Mouse (Mus musculus) ZHBTc4 (cell line): Measurements from ENCODE around the gene Prcc.

Experiments used
- DNase-seq: peaks from one replicate; pipeline ENCODE4 v3.0.0-alpha.2; 2011; ENCODE audit warnings: low read depth, low spot score

Prcc gene

DNA sequence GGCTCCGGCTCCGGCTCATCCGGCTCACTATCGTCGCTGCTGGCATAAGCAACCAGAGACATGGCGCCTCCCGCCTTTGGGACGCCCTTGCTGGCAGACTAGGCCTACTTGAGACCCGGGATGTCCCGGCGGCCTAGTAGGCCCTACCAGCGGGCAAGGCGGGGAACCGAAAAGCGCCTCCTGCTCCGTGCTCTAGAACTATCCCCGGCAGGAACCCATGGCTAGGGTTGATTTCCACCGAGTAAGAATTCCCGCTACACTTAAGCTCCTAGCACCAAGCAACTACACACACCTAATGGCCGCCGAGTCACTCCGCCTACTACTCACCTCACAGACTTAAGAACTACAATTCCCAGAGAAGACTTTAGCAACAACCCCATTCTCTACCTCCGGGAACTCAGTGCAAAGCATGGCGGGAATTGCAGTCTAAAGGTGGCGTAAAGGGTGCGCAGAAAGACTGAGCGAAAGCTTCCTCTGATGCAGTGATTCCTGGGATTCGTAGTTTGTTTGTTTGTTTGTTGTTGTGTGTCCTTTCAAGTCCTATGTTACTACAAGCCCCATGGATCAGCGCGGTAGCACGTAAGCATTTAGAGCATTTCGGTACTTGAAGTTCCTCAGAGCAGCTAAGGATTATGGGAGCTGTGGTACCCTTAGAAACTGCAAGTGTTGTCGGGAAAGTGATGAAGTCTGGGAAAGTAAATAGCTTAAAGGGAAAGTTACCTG, at the start of gene Prcc:
Gene Prcc (minus strand): TSS at position 328 of the 723 bp plus-strand sequence.
- peak; percentile 99 for DNase-seq

DNA sequence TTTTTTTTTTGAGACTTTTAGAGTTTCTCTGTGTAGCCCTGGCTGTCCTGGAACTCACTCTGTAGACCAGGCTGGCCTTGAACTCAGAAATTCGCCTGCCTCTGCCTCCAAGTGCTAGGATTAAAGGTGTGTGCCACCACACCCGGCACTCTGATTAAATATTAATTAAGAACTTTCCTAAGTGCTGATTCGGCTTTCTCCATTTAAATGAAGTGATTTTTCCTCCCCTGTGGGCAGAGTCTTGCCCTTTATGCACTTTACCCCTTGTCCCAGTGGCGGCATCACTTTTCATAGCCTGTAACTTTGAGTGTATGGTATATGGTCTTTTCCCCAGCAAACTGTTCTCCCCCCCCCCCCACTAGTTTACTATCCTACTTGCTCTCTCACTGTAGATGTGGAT, 49.8 kb upstream of the Prcc start:
- DNase-seq, result no peak

DNA sequence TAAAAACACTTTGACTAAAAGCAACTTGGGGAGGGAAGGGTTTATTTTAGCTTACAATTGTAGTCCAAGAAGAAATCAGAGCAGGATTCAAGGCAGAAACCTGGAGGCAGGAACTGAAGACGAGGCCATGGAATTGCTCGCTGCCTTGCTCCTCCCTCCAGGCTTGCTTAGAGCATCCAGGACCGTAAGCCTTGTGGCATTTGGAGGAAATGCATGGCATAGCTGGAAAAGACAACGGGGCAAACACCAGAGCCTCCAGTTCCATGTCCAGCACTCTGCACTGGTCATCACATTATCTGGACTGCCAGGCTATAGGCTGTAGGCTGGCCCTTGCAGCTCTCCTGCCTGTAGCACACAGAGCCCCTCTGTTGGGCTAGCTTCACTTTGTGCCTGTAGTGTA, 49.1 kb upstream of the Prcc start:
- peak; percentile 40 for DNase-seq

DNA sequence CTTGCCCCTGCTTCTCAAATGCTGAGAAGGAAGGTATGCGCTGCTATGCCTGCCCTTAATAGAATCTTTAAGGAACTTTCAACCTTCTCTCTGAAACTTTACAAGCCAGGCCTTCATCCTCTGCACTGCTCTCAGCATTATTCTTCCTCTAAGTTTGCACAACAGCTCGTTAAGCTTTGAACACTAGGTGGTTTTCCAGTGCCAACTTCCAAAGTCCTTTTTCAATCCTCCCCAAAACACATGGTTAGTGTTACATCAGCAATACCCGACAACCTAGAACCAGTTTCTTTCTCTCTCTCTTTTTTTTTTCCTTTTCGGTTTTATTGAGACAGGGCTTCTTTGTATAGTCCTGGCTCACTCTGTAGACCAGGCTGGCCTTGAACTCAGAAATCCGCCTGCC, 48.6 kb upstream of the Prcc start:
- DNase-seq, result no peak

DNA sequence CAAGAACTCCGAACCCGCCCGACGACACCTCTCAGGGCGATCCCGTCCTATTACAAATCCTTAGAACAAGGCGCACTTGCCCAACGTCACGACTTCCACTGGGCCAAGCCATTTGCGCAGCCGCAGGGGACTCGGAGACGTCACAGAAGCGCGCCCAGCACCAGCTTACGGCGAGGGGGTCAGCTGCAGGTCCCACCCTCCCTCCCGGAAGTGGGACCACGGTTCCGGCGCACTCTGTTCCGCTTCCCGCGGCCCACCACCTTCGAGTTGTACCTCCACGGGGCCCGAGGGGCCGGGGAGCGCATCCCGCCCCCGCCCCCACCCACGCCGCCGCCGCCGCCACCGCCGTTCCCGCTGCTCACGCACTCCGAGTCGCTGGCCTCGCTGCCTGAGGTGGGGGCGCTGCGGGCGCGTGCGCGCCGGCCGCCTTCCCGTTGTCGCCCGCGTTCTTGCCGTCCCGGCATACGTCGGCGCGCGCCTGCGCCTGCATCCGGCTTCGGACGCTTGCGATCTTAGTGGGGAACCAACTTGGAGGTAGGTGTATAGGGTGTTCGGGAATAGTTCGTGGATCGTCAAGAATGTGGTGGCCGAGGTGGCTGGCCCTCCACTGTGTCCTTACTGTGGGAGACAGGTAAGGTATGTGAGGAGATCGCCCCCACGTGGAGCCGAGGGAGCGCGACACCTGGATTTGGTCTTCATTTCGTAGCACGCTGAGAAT, 44.8 kb upstream of the Prcc start, which contains the start of the genes Isg20l2 and Rrnad1:
Gene Isg20l2 (plus strand): TSS at position 237 of the 718 bp plus-strand sequence.
Gene Rrnad1 (minus strand): TSS at position 640 of the 718 bp plus-strand sequence.
- DNase-seq, result peak; percentile 99

DNA sequence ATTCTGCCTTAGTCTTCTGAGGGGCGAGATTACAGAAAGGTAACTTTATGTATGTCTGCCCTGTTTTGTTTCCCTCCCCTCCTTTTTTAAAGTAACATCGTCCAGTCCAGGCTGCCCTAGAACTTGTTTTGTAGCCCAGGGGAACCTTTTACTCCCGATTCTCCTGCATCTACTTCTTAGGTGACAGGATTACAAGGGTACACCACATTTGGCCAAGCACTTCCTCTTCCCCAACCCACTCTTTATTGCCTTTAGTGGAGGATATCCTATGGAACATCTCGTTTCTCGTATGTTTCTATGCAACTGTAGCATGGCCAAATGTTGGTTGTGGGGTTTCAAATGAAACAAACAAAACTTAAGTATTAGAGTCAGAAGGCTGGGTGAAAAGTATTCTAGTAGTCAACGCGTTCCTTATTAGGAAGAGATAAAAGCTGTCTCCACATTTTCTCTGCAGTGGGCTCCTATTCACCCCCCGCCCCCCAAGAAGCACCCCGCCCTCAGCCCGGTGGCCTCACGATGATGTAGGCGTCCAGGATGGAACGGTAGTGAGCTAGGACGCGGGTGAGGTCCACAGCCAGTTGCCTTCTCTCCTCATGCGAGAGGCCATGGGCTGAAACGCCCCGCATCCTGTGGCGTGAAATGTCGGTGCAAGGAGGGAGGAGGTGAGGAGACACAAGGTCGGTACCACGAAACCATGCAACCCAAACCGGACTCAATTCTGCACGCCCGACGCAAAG, 44.1 kb upstream of the Prcc start:
- DNase-seq, result no peak

DNA sequence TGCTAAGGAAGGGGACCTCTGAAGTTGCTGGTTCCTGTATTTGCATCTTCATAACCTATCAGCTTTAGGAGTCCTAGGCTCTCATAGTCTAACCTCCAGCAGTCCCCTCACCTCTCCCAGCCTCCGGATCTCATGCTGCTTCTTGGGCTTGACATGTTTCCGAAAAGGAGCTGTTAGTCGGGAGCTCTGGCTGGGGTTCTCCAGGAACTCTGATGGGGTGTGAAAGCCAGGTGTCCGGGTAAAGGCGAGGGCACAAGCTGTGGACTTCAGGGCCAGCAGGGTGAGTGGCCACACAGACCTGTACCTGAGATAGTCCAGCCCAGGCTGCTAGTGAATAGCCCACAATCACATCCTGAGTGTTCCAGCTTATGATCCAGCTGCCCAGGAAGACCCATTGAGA, 42.0 kb upstream of the Prcc start:
- DNase-seq, result no peak

DNA sequence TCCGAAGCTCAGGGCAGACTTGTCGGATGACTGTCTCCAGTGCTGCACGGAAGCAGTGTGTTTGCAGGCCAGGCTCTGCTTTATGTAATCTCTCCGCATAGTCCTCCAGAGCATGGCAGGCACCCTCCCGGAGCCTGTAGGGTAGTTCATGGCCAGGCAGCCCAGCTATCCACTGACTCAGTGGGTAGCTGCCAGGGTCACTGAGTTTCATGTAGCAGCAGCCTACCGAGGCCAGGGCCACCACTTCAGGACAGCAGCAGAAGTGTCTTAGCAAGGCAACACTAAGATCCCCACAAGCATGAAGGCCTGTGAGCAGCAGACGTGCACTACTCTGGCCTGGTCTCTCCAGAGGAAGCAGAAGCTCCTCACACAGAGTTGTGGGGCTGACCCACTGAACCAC, 39.6 kb upstream of the Prcc start:
- DNase-seq, result no peak

DNA sequence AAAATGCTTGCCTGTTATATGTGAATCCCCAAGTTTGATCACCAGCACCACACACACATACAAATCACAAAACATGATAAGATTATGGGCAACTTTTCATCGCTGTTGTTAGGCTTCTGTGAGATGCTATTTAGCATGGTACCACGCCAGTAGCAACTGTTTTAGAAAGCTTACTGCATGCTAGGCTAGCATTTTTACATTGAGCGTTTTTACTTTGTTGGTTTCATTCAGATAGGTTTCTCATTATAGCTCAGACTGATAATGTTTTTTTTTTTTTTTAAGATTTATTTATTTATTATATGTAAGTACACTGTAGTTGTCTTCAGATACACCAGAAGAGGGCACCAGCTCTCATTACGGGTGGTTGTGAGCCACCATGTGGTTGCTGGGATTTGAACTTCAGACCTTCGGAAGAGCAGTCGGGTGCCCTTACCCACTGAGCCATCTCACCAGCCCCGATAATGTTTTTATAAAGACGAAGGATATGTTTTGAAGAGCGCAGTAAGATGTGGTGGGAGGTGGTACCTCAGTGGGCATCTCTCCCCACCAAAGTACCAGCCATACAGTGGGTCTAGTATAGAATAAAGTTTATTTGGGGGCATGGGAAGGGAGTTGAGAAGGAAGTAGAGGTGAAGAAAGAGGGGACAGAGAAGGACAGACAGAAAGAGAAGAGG, 35.0 kb upstream of the Prcc start:
- DNase-seq, result no peak

DNA sequence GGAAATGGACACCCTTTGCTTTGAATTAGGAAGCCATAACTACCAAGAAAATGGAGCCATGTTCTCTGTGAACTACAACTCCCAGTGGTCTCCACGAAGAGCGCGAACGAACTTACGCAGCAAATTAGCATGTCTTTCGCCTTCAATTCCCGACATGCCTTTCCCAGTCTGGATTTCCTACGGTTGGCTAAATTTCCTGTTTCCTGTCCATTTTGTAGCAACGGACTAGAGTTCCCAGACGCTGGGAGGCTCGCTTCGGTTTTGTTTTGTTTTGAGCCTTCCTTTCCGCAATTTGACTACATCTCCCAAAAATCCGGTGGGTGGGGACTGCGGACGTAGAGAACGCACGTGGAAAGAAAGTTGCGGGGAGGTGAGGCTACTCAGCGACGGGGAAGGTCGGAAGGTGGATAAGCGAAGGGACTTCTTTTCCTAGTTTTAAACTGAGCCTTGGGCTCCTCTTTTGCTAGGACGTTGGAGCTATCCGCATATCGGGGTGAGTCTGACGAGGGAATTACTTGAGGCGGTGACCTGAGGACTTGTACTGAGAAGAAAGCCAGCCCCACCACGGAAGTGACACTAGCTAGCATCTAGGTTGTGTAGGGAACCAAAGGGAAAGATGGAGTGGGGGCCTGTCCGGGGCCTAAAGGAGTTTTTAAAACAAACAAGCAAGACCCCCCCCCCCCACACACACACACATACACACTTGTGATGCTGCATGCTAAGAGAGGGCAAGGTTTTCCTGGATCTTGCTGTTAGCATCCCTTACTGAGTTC, 34.1 kb upstream of the Prcc start, which contains the start of gene Mrpl24:
Gene Mrpl24 (plus strand): TSS at position 171 of the 773 bp plus-strand sequence.
- DNase-seq, result peak; percentile 95

DNA sequence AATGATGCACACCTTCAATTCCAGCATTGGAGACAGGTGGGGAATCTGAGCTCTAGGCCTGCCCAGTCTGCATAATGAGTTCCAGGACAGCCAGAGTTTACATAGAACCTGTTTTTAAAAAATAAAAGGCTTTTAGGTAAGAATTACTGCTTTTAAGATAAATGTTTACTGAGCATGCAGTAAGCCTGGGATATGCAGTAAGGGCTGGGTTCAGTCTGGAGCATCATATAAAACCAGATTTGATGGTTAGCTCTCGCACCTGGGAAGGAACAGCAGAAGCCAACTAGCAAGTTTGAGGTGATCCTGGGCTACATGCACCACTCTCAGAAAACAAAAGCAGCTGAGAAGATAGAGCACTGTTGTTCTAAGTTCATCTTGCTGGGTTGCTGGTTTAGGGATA, 33.1 kb upstream of the Prcc start:
- no peak for DNase-seq

DNA sequence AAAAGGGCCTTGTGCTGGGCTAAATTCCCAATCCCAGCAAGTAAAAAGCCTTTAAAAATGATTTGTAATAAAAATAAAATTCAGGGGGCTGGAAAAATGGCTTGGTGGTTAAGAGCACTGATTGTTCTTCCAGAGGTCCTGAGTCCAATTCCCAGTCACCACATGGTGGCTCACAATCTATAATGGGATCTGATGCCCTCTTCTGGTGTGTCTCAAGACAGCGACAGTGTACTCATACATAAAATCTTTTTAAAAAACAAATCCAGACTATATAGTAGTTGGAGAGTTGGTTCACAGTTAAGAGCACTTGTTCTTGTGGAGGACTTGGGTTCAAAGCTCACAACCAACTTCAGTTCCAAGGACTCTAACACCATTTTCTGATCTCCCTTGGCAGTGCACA, 31.6 kb upstream of the Prcc start:
- no peak for DNase-seq

DNA sequence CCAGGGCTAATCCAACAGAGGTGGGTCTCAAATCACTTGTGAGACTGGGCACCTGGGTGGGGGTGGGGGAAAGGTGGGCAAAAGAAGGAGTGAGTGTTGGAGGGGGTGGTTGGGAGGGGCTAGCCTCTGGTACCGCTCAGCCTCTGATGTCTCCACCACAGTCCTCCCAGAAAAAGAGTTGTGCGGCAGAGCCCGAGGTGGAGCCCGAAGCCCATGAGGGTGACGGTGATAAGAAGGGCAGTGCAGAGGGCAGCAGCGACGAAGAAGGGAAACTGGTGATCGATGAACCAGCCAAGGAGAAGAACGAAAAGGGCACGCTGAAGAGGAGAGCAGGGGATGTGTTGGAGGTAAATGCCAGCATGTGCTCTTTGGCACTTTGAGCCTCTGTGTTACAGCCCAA, 28.5 kb upstream of the Prcc start:
- no peak for DNase-seq

DNA sequence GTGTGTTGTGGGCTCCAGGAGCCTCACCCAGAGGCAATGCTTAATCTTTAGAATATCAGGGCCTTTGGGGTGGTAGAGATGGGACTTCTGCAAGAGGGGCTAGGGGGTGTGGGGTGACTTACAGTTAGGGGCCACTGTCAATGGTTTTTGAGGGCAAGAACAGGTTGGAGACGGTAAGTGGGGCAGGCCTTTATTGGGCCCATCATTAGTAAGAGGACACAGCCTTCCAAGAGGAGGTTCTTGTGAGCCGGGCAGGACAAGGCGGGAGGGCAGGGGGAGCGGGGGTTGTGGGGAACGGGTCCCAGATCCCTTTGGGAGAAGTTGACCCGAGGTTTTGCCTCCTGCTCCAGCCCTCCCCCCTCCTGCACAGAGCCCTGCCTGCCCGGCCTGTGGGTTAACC, 28.1 kb upstream of the Prcc start:
- no peak for DNase-seq

DNA sequence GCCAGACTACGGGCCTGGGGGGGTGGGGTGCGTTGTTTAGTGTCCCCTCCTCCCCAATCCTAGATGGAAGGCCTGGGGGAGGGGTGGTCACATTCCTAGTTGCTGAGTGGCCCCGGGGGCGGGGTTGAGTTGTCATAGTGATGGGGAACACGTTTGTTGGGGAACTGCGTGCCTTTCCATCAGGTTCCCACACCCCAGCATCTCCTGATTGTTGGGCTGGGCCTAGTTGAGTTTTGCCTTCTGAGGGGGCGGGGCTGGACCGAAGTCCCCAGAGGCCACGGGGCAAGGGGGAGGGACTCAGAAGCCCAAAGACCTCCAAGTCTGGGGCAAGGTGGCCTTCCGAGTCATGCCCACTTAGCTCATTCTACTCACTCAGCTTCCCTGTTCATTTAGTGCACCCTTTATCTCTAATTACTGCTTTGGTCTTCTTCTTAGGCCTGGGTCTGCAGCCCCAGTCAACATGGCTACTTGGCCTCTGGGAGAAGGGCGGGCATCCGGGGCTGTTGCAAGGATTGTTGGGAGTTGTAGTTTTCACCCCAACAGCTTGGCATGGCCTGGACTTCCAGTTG, 25.2 kb upstream of the Prcc start:
- peak; percentile 96 for DNase-seq

DNA sequence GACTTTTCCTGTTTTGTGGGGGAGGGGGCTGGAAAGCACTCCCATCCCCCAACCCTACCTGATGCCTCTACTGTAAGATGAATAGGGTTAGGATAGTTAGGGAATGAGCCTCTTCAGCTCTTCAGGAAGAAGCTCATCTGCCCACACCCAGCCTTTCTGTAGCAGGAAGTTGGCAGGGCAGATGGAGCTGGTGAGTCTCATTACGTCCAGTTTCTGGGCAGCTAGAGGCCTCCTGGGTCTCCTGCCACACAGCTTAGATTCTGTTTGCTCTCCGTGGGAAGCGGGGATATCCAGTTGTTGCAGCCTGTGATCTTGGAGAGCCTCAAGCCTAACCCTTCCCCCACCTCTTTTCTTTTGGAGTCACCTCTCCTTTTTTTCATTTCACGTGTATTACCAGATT, 24.5 kb upstream of the Prcc start:
- no peak for DNase-seq

DNA sequence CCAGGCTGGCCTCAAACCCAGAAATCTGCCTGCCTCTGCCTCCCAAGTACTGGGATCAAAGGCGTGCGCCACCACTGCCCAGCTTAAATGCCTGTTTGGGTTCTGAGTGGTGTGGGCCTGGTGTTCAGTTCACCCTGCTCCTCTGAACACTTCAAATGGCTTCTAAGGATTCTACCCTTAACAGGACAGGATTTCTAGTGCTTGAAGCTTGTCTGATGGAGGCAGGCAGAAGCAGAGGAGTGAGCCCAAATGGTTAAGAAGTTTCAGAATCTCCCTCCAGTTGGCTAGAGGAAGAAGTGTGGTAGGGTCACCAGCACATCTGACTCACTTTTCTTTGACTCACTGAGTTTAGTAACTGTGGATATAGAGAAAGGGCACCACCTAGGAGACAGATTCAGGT, 24.0 kb upstream of the Prcc start:
- DNase-seq, result no peak

DNA sequence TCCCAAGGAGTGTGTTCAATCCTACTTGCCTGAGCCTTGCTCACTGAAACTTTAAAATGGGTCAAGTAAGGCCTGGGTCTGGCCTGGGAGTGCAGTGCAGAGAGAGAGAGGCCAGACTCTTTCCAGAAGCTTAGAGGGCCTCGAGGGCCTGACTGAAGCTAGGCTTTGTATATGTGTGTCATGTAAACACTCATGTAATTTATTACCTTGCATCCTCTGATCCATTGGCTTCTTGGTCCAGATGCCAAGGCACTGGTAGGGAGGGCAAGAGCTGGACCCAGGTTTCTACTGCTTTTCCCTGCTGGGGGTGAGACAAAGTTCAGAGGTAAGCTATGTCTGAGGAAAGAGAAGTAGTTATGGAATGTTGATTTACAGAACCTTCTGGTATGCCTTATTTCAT, 22.5 kb upstream of the Prcc start:
- no peak for DNase-seq

DNA sequence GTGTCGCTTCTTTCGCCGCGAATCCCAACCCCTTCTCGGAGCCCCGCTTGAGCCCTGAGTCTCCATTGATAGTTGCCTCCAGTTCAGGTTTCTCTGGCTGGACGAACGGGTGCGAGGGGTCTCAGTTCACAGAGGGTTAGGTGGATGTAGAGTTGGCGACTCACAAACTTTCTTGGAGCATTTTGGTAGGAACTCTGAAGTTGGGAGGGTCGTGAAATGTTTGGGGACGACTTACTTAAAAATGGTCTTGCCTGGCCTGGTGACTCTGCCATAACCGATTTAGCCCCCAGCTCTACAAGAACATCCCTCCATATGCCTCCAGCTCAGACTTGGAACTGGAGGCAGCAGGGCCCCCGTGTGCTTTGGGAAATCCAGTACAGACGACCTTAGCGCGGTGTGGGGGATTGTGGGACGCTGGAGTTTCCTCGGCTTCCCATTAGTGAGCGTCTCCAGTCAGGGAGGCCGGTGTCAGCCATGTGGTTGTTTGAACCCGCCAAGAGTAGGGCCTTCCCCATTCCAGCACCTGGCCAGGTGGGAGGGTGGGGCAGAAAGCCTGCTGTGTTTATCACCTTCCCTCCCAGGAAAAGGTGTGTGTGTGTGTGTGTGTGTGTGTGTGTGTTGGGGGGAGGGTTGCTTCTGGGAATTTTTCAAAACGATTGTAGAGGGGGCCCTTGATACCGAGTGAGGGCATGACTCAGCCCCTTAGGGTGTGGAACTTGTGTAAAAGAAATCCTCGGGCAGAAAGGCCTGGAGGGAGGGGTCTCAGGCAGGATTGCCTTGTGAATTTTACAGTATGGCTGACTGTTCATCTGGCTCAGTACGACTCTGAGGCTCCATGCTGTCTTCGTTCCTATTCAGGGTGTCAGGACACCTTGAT, 21.8 kb upstream of the Prcc start:
- peak; percentile 70 for DNase-seq

DNA sequence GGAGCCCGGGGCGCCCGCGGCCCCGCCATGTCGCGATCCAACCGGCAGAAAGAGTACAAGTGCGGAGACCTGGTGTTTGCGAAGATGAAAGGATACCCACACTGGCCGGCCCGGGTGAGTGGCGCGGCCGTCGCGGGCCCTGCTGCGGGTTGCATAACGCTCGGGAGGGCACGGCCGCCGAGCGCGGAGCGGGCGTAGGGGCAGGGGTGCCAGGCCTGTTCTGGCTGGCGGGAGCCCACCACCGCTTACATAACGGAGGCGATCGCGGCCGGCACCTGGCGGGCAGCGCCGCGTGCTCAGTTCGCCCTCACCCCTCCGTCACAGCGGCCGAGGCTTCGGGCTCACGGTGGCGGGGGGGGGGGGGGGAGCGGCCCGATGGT, 21.2 kb upstream of the Prcc start:
- peak; percentile 62 for DNase-seq
